Mouse (Mus musculus): Measurements from ENCODE around the gene Hsp90b1. TPM values are rescaled to one million over a fixed set of nuclear protein-coding genes. Genes with fewer than 3 reads are reported as not detected.

The Hsp90b1 gene
- polyA plus RNA-seq, 1 experiment from 2014 or later, result 595 TPM

GRCm38 (mm10) chr10:86712156-86712555, 6.8 kb upstream of the Hsp90b1 start:
- DNase-seq (ENCODE audit: low spot score), result no peak
- Histone ChIP-seq H3K27ac (ENCODE audit: low read depth, low read length) (no peak overlapping the region), H3K4me1 (replicated peaks; ENCODE audit: control insufficient read depth, insufficient read depth, low read length) (no peaks in the 10 kb centered on the region), H3K9ac (ENCODE audit: low read depth, low read length) (no peak overlapping the region), H3K4me3 (ENCODE audit: low read depth, low read length) (no peak overlapping the region), H3K27me3 (replicated peaks; ENCODE audit: control insufficient read depth, insufficient read depth, low read length) (no peaks in the 10 kb centered on the region), H3K4me2 (no peak overlapping the region), H3K9me3 (ENCODE audit: control insufficient read depth, low read length) (no peaks in the 10 kb centered on the region), H3K36me3 (ENCODE audit: control insufficient read depth, insufficient read depth, low read length) (no peaks in the 10 kb centered on the region)
- no peak for ATAC-seq (replicated peaks; ENCODE audit: low FRiP score)
- 75% methylated on average over 3 of the region's 3 CpGs for WGBS

DNA sequence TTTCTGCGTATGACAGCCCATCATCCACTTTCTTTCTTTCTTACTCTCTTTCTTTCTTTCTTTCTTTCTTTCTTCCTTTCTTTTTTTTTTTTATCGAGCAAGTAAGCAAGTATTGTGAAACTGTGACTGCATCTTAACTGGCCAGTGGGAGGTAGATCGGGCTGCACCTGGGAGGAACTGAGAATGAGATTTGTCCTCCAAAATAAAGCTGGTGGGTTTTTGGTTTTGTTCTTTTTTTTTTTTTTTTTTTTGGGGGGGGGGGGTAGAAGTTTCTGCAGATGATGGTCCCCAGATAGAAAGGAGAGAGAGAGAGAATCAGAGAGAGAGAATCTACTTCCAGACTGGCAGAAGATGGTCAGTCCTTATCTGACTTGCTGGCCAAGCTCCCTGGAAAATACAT, 1.8 kb upstream of the Hsp90b1 start:
- Histone ChIP-seq H3K4me3 (ENCODE audit: low read depth, low read length) (no peak overlapping the region; the same call in 1 of the 2 replicates), H3K27me3 (replicated peaks; ENCODE audit: control insufficient read depth, insufficient read depth, low read length) (no peaks in the 10 kb centered on the region), H3K9me3 (ENCODE audit: control insufficient read depth, low read length) (no peaks in the 10 kb centered on the region), H3K4me1 (replicated peaks; ENCODE audit: control insufficient read depth, insufficient read depth, low read length) (peaks cover 17% of the 10 kb centered on the region), H3K36me3 (ENCODE audit: control insufficient read depth, insufficient read depth, low read length) (peaks cover 19% of the 10 kb centered on the region), H3K4me2 (peak overlapping the region; percentile 83), H3K27ac (ENCODE audit: low read depth, low read length) (peak overlapping the region; percentile 95; the same call in 1 of the 2 replicates), H3K9ac (ENCODE audit: low read depth, low read length) (no peak overlapping the region)
- 75% methylated on average over 3 of the region's 3 CpGs for WGBS
- no peak for DNase-seq (ENCODE audit: low spot score)
- ATAC-seq (replicated peaks; ENCODE audit: low FRiP score), result no peak

GRCm38 (mm10) chr10:86705922-86706752, 828 bp upstream of the Hsp90b1 start:
- Histone ChIP-seq H3K27ac (ENCODE audit: low read depth, low read length) (peak overlapping the region; percentile 95), H3K4me3 (ENCODE audit: low read depth, low read length) (peak overlapping the region; percentile 94), H3K4me2 (peak overlapping the region; percentile 83), H3K9ac (ENCODE audit: low read depth, low read length) (peak overlapping the region; percentile 85), H3K9me3 (ENCODE audit: control insufficient read depth, low read length) (no peaks in the 10 kb centered on the region), H3K36me3 (ENCODE audit: control insufficient read depth, insufficient read depth, low read length) (peaks cover 23% of the 10 kb centered on the region), H3K4me1 (replicated peaks; ENCODE audit: control insufficient read depth, insufficient read depth, low read length) (peaks cover 23% of the 10 kb centered on the region), H3K27me3 (replicated peaks; ENCODE audit: control insufficient read depth, insufficient read depth, low read length) (no peaks in the 10 kb centered on the region)
- peak; percentile 87 for DNase-seq (ENCODE audit: low spot score)
- ATAC-seq (replicated peaks; ENCODE audit: low FRiP score), result peak; percentile 80
- 4% methylated on average over 33 of the region's 33 CpGs for WGBS

- Histone ChIP-seq H3K4me2 (peak overlapping the region; percentile 95), H3K36me3 (ENCODE audit: control insufficient read depth, insufficient read depth, low read length) (peaks cover 34% of the 10 kb centered on the region), H3K27ac (ENCODE audit: low read depth, low read length) (peak overlapping the region; percentile 81), H3K27me3 (replicated peaks; ENCODE audit: control insufficient read depth, insufficient read depth, low read length) (no peaks in the 10 kb centered on the region), H3K4me1 (replicated peaks; ENCODE audit: control insufficient read depth, insufficient read depth, low read length) (peaks cover 30% of the 10 kb centered on the region), H3K4me3 (ENCODE audit: low read depth, low read length) (peak overlapping the region; percentile 94), H3K9me3 (ENCODE audit: control insufficient read depth, low read length) (no peaks in the 10 kb centered on the region), H3K9ac (ENCODE audit: low read depth, low read length) (peak overlapping the region; percentile 94)
- ATAC-seq (replicated peaks; ENCODE audit: low FRiP score), result peak; percentile 4; the same call in 1 of the 2 replicates
- WGBS, result under 1% methylated on average over 33 of the region's 33 CpGs
- DNase-seq (ENCODE audit: low spot score), result peak; percentile 52
These were observed 619 bp downstream of the Hsp90b1 start for GRCm38 (mm10) chr10:86704589-86705191.

- no peaks in the 10 kb centered on the region for H3K9me3 ChIP-seq (ENCODE audit: control insufficient read depth, low read length)
- H3K4me1 ChIP-seq (replicated peaks; ENCODE audit: control insufficient read depth, insufficient read depth, low read length), result peaks cover 32% of the 10 kb centered on the region
- H3K4me3 ChIP-seq (ENCODE audit: low read depth, low read length), result peak overlapping the region; percentile 94
- peaks cover 38% of the 10 kb centered on the region for H3K36me3 ChIP-seq (ENCODE audit: control insufficient read depth, insufficient read depth, low read length)
- H3K27me3 ChIP-seq (replicated peaks; ENCODE audit: control insufficient read depth, insufficient read depth, low read length), result no peaks in the 10 kb centered on the region
- ATAC-seq (replicated peaks; ENCODE audit: low FRiP score) (no peak), DNase-seq (ENCODE audit: low spot score) (no peak)
- WGBS, result 2% methylated on average over 8 of the region's 8 CpGs
- H3K9ac ChIP-seq (ENCODE audit: low read depth, low read length), result peak overlapping the region; percentile 94
- no peak overlapping the region for H3K27ac ChIP-seq (ENCODE audit: low read depth, low read length)
- H3K4me2 ChIP-seq, result peak overlapping the region; percentile 95
These were observed 1.2 kb downstream of the Hsp90b1 start for GRCm38 (mm10) chr10:86704141-86704540.

GRCm38 (mm10) chr10:86703375-86703774, 1.9 kb downstream of the Hsp90b1 start:
- peaks cover 44% of the 10 kb centered on the region for H3K36me3 ChIP-seq (ENCODE audit: control insufficient read depth, insufficient read depth, low read length)
- no peak for ATAC-seq (replicated peaks; ENCODE audit: low FRiP score)
- 54% methylated on average over 4 of the region's 4 CpGs for WGBS

GRCm38 (mm10) chr10:86702312-86702920, 2.9 kb downstream of the Hsp90b1 start:
- H3K36me3 ChIP-seq (ENCODE audit: control insufficient read depth, insufficient read depth, low read length), result peaks cover 52% of the 10 kb centered on the region
- H3K4me2 ChIP-seq, result peak overlapping the region; percentile 95
- H3K9ac ChIP-seq (ENCODE audit: low read depth, low read length), result no peak overlapping the region
- H3K27me3 ChIP-seq (replicated peaks; ENCODE audit: control insufficient read depth, insufficient read depth, low read length), result no peaks in the 10 kb centered on the region
- 74% methylated on average over 4 of the region's 4 CpGs for WGBS
- H3K9me3 ChIP-seq (ENCODE audit: control insufficient read depth, low read length), result no peaks in the 10 kb centered on the region
- ATAC-seq (replicated peaks; ENCODE audit: low FRiP score), result no peak
- peaks cover 32% of the 10 kb centered on the region for H3K4me1 ChIP-seq (replicated peaks; ENCODE audit: control insufficient read depth, insufficient read depth, low read length)
- no peak overlapping the region for H3K27ac ChIP-seq (ENCODE audit: low read depth, low read length)
- peak overlapping the region; percentile 15 for H3K4me3 ChIP-seq (ENCODE audit: low read depth, low read length)
- DNase-seq (ENCODE audit: low spot score), result no peak

More at GRCm38 (mm10) chr10:86703375-86703774, 1.9 kb downstream of the Hsp90b1 start:
- DNase-seq (ENCODE audit: low spot score), result no peak
- peak overlapping the region; percentile 94 for H3K4me3 ChIP-seq (ENCODE audit: low read depth, low read length)
- H3K4me2 ChIP-seq, result peak overlapping the region; percentile 95
- H3K27ac ChIP-seq (ENCODE audit: low read depth, low read length), result no peak overlapping the region
- no peaks in the 10 kb centered on the region for H3K9me3 ChIP-seq (ENCODE audit: control insufficient read depth, low read length)
- peak overlapping the region; percentile 94 for H3K9ac ChIP-seq (ENCODE audit: low read depth, low read length)
- no peaks in the 10 kb centered on the region for H3K27me3 ChIP-seq (replicated peaks; ENCODE audit: control insufficient read depth, insufficient read depth, low read length)
- peaks cover 32% of the 10 kb centered on the region for H3K4me1 ChIP-seq (replicated peaks; ENCODE audit: control insufficient read depth, insufficient read depth, low read length)

DNA sequence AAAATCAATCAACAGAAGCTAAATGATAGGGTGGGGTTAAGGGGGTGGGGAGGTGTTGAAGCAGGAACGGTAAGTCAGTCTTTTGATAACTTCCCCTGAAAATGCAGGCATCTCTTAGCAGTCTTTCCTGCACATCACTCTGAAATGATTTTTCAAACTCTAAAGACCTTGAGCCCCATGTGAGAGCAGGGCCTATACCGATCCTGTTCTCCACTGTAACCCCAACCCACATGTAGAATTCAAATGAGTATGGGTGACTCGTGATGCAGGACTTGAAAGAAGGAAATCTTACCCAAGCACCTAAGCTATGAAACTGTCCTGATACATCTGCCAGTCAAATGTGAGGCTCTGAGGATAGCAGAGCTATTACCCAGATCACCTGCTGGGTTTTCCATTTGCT, 4.3 kb downstream of the Hsp90b1 start:
- Histone ChIP-seq H3K27me3 (replicated peaks; ENCODE audit: control insufficient read depth, insufficient read depth, low read length) (no peaks in the 10 kb centered on the region), H3K9ac (ENCODE audit: low read depth, low read length) (no peak overlapping the region), H3K9me3 (ENCODE audit: control insufficient read depth, low read length) (no peaks in the 10 kb centered on the region), H3K4me3 (ENCODE audit: low read depth, low read length) (no peak overlapping the region; the same call in 1 of the 2 replicates), H3K27ac (ENCODE audit: low read depth, low read length) (no peak overlapping the region), H3K4me2 (peak overlapping the region; percentile 42; the same call in 1 of the 2 replicates), H3K4me1 (replicated peaks; ENCODE audit: control insufficient read depth, insufficient read depth, low read length) (peaks cover 32% of the 10 kb centered on the region), H3K36me3 (ENCODE audit: control insufficient read depth, insufficient read depth, low read length) (peaks cover 53% of the 10 kb centered on the region)
- ATAC-seq (replicated peaks; ENCODE audit: low FRiP score), result no peak
- no peak for DNase-seq (ENCODE audit: low spot score)
- 52% methylated on average over 3 of the region's 3 CpGs for WGBS
